Mouse (Mus musculus): ENCODE data around the gene Slc22a20. TPM values are rescaled to one million over a fixed set of nuclear protein-coding genes. Genes with fewer than 3 reads are reported as not detected.
A peak's percentile ranks its signal among the peaks of the same experiment; 100 is the strongest.

Slc22a20 gene
- total RNA-seq, 2 experiments from 2014 or later = not detected

DNA sequence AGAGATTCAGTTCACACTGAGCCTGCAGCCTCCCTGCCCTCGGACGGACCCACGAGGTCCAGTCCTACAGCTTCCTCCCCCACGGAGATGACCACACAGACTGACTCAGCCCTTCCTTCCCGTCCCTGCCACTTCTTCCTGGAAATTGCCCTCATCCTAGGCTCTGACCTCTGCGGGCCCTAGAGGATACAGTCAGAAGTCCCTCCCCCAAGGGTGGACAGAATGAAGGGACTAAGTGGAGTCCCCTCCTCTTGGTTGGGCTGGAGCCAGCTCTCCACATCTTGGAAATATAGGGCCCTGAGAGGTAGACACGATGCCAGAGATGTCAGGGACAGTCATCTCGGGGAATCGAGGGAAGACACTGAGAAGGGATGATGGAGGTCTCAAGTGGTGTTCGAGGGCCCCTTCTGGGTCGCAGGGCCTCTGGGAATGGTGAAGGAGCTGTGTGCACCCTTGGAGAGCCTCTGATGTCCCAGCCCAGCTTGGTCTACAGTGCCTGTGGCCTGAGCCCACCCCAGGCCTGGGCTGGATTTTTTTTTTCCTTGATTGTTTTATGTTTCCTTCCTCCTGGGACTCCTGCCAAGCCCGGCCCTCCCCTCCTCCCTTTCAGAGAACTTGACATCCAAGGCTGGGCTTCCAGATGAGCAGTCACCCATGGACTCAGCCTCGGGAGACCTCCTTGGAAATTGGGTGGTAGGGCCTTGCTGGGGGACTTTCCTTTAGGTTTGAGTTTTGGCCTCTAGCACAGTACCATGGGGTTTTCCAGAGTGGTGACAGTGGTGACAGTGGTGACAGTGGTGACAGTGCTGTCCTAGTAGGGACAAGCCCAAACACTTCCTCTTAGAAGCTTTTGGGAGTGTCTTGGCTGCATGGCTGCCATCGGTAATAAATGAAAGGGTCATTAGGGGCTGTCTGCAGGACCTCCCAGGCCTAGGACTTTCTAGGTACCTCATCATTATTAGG is 56.0 kb downstream of the Slc22a20 start:
- ATAC-seq (replicated peaks; ENCODE audit: low FRiP score, poor library complexity, severe bottlenecking) = no peak

DNA sequence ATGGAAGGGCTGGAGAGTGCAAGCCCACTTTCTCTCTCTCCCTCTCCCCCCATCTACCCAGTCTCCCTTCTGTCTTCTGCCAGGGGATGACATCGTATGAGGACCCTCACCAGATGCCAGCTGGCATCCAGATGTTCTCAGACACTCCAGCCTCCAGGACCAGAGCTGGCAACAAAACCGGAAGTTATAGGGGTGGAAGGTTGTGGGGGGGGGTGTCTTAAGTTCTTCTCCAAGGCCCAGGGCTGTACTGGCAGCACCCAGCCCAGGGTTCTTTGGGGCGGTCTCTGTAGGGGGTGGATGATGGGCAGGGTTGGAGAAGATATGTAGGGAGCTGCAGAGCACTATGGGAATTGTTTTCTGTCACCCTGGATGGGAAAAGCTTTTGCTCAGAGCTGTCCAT is 57.4 kb downstream of the Slc22a20 start:
- ATAC-seq (replicated peaks; ENCODE audit: low FRiP score, poor library complexity, severe bottlenecking) = no peak

DNA sequence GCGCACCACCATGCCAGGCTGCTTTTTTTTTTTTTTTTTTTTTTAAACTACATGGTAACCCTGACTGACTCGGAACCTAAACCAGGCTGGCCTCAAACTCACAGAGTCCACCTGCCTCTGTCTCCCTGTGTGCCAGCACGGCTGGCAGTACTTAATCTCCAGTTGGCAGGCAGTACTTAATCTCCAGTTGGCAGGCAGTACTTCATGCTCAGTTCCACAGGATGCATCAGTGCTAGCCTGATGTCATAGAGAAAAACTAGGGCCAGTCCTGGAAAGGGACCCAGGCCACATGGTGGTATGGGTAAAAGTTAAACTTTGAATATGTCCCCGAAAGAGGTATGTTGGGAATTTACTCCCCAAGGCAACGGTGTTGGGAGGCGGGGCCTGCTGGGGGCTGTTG is 57.8 kb downstream of the Slc22a20 start:
- peak; percentile 58 for ATAC-seq (replicated peaks; ENCODE audit: low FRiP score, poor library complexity, severe bottlenecking)

DNA sequence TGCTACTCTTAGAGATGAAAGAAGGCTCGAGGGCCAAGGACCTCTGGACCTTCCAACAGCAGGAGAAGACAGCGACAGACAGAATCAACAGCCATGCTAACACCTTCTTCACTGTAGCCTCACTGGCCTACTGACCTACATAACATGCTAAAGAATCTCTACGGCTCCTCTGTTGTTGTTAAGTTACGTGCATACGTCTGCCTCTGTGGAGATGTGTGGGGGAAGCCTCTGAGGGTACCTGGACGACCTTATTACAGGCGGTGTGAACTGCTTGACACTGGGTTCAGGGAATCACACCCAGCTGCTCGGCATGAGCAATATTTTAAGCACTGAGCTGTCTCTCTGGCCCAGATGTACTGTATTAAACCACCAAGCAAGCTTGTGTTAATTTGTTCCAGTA is 58.4 kb downstream of the Slc22a20 start:
- ATAC-seq (replicated peaks; ENCODE audit: low FRiP score, poor library complexity, severe bottlenecking) = no peak

DNA sequence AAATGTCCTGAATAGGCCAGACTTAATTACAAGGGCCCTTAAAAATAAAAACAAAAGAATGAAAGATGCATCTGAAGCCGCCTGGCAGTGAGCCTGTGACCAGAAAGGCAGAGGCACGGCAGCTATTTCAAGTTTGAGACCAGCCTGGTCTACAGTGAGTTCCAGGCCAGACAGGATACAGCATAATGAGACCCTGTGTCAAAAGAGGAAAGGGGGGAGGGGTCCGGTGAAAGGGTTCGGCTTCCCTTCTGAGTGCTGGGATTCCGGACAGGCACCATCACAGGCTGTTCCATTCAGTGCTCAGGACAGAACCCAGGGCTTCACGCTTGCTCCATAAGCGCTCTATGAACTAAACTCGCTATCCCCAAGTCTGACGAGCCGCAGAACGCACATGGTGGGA is 58.9 kb downstream of the Slc22a20 start:
- no peak for ATAC-seq (replicated peaks; ENCODE audit: low FRiP score, poor library complexity, severe bottlenecking)

DNA sequence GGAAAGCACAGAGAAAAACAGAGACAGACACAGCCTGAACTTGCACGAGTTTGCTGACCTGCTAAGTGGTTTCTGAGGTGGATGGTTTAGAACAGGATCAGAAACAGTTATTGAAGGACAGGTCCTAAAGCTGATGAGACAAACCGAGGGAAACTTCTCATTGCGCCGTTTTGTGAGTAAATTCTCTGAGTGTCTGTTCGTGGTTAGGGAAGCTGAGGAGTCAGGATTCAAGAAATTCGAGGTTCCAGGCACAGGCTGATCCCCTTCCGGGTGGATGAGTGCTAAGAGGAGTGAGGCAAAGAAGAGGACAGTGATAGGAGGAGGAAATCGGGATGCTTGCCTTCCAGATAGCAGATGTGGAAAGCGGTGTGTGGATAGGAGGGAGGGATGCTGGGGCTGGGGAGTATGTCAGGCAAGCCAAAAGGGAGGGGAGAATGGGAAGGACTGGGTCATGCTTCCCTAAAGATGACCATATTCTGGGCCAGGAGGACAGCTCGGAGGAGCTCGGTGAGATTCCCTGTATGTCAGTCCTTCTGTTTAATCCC is 60.6 kb downstream of the Slc22a20 start:
- ATAC-seq (replicated peaks; ENCODE audit: low FRiP score, poor library complexity, severe bottlenecking) = no peak

DNA sequence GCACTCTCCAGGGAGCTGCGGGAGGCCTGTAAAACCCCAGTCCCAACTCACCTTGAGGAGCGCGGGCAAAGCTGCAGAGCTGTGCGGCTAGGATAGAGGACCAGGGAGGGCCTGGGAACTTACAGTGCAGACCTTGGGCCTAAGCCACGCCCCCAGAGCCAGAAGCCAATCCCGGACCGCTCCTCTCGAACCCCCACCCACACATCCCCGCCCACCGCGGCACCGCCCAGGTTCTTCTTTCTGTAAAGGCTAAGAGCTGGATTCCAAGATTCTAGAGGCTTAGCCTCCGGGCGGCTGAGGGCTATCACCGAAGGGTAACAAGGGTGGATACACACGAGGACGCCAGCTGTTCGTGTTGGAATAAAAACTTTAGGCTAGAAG is 61.2 kb downstream of the Slc22a20 start, which contains the start of gene Cdc42ep2:
TSS of gene Cdc42ep2 (minus strand) at position 104 of the 381 bp plus-strand sequence.
- ATAC-seq (replicated peaks; ENCODE audit: low FRiP score, poor library complexity, severe bottlenecking) = peak; percentile 86

DNA sequence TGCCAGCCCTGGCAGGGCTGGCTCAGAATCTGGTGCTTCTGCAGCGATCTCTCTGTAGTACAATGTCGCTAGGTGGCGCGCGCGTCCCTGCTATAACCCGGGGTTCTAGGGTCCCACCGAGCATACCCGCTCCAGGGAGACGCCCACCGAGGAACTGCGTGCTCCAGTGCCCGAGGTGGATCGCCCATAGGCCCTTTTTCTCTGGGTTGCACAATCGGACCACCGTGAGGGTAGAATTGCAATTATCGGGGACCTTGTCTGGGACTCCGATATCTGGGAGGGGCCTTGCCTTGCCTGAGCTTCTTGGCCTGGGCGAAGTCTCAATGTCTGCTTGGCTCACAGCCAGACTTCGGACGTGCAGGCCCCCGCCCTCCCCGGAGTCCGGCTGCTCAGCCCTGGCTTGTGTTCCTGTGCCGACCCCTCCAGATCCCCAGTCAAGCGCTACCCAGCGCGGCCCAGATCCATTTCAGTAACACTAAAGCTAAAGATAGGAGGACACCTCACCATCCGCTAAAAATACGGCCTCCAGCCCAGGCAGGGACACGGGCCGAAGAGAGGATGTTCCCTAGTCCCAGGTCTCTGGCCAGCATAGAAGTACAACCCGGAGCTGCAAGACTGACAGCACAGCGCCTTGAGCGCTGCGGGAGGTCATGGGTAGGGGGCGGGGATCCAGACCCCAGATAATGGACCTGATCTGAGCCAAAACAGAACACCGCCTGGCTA is 61.8 kb downstream of the Slc22a20 start:
- ATAC-seq (replicated peaks; ENCODE audit: low FRiP score, poor library complexity, severe bottlenecking) = peak; percentile 62

DNA sequence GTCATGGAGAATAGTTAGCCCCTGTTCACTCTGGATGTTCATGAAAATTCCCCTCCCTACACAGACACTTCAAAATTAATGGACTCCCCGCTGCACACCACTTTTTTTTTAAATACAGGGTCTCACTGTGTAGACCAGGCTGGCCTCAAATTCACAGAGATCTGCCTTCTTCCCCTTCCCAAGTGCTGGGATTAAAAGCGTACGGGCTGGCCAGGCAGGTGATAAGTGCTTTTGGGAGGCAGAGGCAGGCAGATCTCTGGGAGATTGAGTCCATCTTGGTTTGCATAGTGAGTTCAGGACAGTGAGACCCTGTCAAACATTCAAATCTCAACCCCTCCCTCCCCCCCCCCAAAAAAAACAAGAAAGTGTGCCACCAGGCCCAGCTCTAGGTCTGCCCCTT is 63.0 kb downstream of the Slc22a20 start:
- ATAC-seq (replicated peaks; ENCODE audit: low FRiP score, poor library complexity, severe bottlenecking) = no peak

DNA sequence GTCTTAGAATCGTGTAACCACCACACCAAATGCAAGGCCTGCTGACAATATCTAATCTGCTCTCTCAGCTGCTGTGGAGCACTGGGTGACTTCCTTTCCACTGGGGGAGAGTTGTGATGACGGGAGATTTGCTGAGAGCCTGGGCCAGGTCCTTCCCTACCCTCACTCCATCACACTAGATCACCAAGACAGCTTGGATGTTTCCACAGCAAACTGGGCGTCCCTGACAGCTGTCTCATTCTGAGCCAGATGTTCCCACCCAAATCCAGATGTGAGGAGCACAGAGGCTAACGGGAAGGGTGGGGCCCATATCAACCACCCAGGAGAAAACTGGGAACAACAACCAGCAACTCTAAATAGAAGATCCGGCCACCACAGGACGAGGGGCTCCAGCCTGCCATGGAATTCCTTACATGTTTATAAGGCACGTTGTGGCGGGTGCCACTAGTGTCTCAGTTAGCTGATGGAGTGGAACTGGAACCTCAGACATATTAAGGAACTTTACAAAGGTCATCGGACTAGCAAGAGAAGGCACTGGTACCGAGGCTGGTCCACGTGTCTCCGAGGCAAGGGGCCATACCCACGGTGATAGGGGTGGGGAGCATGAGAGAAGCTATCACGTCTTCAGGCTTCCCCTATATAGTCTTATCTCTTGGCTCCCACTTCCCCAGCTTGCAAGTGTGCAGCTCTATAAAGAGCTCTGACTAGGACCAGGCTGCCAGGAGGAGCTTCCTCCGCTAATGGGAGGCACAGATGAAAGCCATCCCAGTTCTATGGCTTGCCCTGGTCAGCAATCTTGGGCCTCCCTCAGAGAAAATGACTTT is 63.6 kb downstream of the Slc22a20 start:
- peak; percentile 50 for ATAC-seq (replicated peaks; ENCODE audit: low FRiP score, poor library complexity, severe bottlenecking)

DNA sequence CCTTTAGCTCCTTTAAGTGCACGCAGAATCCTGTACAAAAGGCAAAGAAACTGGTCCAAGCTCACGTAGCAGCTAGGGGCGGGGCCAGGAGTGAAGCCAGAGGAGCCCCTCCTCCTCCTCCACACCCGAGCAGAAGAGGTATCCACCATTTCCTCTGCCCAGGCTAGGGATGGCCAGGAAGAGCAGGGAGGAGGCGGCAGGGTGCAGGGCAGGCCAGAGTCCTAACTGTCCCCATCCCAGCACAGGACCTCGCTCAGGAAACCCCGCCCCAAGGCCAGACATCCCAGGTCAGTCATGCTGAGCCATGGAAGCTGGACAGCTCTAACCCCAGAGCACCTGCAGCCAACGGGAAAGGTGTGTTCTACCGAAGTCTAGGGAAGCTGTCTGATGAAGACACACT is 64.2 kb downstream of the Slc22a20 start:
- peak; percentile 25; the same call in 1 of the 2 replicates for ATAC-seq (replicated peaks; ENCODE audit: low FRiP score, poor library complexity, severe bottlenecking)

Other genes with a start within 250 kb of the Slc22a20 start
- gene Ltbp3, start 245.2 kb downstream of the Slc22a20 start, total RNA-seq (2015; ENCODE audit: low replicate concordance) = 2.5 and 10.1 TPM in 2 replicates
- gene Ltbp3, start 245.2 kb downstream of the Slc22a20 start, total RNA-seq (2017; ENCODE audit: low replicate concordance) = 1.6 TPM in 1 of 2 replicates, not detected in the other
- 18.4 and 24.1 TPM in 2 replicates for gene Scyl1, start 214.7 kb downstream of the Slc22a20 start, total RNA-seq (2015; ENCODE audit: low replicate concordance)
- gene Scyl1, start 214.7 kb downstream of the Slc22a20 start, total RNA-seq (2017; ENCODE audit: low replicate concordance) = 17.2 and 17.3 TPM in 2 replicates
- gene Frmd8, start 110.9 kb downstream of the Slc22a20 start, total RNA-seq (2015; ENCODE audit: low replicate concordance) = 3.6 and 9.2 TPM in 2 replicates
- gene Frmd8, start 110.9 kb downstream of the Slc22a20 start, total RNA-seq (2017; ENCODE audit: low replicate concordance) = 4.2 and 6.0 TPM in 2 replicates
- 2.9 and 8.8 TPM in 2 replicates for gene Slc25a45, start 108.3 kb downstream of the Slc22a20 start, total RNA-seq (2015; ENCODE audit: low replicate concordance)
- 7.2 and 7.8 TPM in 2 replicates for gene Slc25a45, start 108.3 kb downstream of the Slc22a20 start, total RNA-seq (2017; ENCODE audit: low replicate concordance)
- gene Tigd3, start 92.0 kb downstream of the Slc22a20 start, total RNA-seq (2015; ENCODE audit: low replicate concordance) = 3.8 and 4.7 TPM in 2 replicates
- gene Tigd3, start 92.0 kb downstream of the Slc22a20 start, total RNA-seq (2017; ENCODE audit: low replicate concordance) = 8.2 and 9.4 TPM in 2 replicates
- gene Dpf2, start 73.1 kb downstream of the Slc22a20 start, total RNA-seq (2015; ENCODE audit: low replicate concordance) = 25.9 and 71.7 TPM in 2 replicates
- gene Dpf2, start 73.1 kb downstream of the Slc22a20 start, total RNA-seq (2017; ENCODE audit: low replicate concordance) = 43.9 and 168 TPM in 2 replicates
- gene Cdc42ep2, start 61.3 kb downstream of the Slc22a20 start, total RNA-seq (2015; ENCODE audit: low replicate concordance) = 0.72 TPM in 1 of 2 replicates, not detected in the other
- gene Cdc42ep2, start 61.3 kb downstream of the Slc22a20 start, total RNA-seq (2017; ENCODE audit: low replicate concordance) = not detected in 2 replicates
- gene Pola2, start 21.9 kb downstream of the Slc22a20 start, total RNA-seq (2015; ENCODE audit: low replicate concordance) = 64.9 and 72.5 TPM in 2 replicates
- gene Pola2, start 21.9 kb downstream of the Slc22a20 start, total RNA-seq (2017; ENCODE audit: low replicate concordance) = 55.1 and 71.9 TPM in 2 replicates
- 38.1 and 49.7 TPM in 2 replicates for gene Capn1, start 29.8 kb upstream of the Slc22a20 start, total RNA-seq (2015; ENCODE audit: low replicate concordance)
- gene Capn1, start 29.8 kb upstream of the Slc22a20 start, total RNA-seq (2017; ENCODE audit: low replicate concordance) = 63.8 and 64.3 TPM in 2 replicates
- 29.3 and 45.8 TPM in 2 replicates for gene Syvn1, start 60.4 kb upstream of the Slc22a20 start, total RNA-seq (2015; ENCODE audit: low replicate concordance)
- gene Syvn1, start 60.4 kb upstream of the Slc22a20 start, total RNA-seq (2017; ENCODE audit: low replicate concordance) = 16.8 and 20.8 TPM in 2 replicates
- gene Mrpl49, start 71.6 kb upstream of the Slc22a20 start, total RNA-seq (2015; ENCODE audit: low replicate concordance) = 27.2 and 31.4 TPM in 2 replicates
- 13.0 and 40.8 TPM in 2 replicates for gene Mrpl49, start 71.6 kb upstream of the Slc22a20 start, total RNA-seq (2017; ENCODE audit: low replicate concordance)
- 666 and 864 TPM in 2 replicates for gene Fau, start 71.7 kb upstream of the Slc22a20 start, total RNA-seq (2015; ENCODE audit: low replicate concordance)
- 450 and 703 TPM in 2 replicates for gene Fau, start 71.7 kb upstream of the Slc22a20 start, total RNA-seq (2017; ENCODE audit: low replicate concordance)
- gene Znhit2, start 75.0 kb upstream of the Slc22a20 start, total RNA-seq (2015; ENCODE audit: low replicate concordance) = 5.9 and 7.2 TPM in 2 replicates
- 3.0 and 5.7 TPM in 2 replicates for gene Znhit2, start 75.0 kb upstream of the Slc22a20 start, total RNA-seq (2017; ENCODE audit: low replicate concordance)
- gene Tm7sf2, start 82.2 kb upstream of the Slc22a20 start, total RNA-seq (2015; ENCODE audit: low replicate concordance) = 14.1 TPM in 1 of 2 replicates, not detected in the other
- 1.9 TPM in 1 of 2 replicates, not detected in the other for gene Tm7sf2, start 82.2 kb upstream of the Slc22a20 start, total RNA-seq (2017; ENCODE audit: low replicate concordance)
- gene Vps51, start 91.1 kb upstream of the Slc22a20 start, total RNA-seq (2015; ENCODE audit: low replicate concordance) = 17.3 and 30.2 TPM in 2 replicates
- 10.5 and 10.9 TPM in 2 replicates for gene Vps51, start 91.1 kb upstream of the Slc22a20 start, total RNA-seq (2017; ENCODE audit: low replicate concordance)
- not detected in 2 replicates for gene Tmem262, start 93.9 kb upstream of the Slc22a20 start, total RNA-seq (2015; ENCODE audit: low replicate concordance)
- not detected in 2 replicates for gene Tmem262, start 93.9 kb upstream of the Slc22a20 start, total RNA-seq (2017; ENCODE audit: low replicate concordance)
- not detected in 2 replicates for gene Gm28374, start 96.1 kb upstream of the Slc22a20 start, total RNA-seq (2015; ENCODE audit: low replicate concordance)
- gene Gm28374, start 96.1 kb upstream of the Slc22a20 start, total RNA-seq (2017; ENCODE audit: low replicate concordance) = not detected in 2 replicates
- 6.3 and 6.5 TPM in 2 replicates for gene Zfpl1, start 98.8 kb upstream of the Slc22a20 start, total RNA-seq (2015; ENCODE audit: low replicate concordance)
- 20.0 and 23.5 TPM in 2 replicates for gene Zfpl1, start 98.8 kb upstream of the Slc22a20 start, total RNA-seq (2017; ENCODE audit: low replicate concordance)
- 70.3 and 72.1 TPM in 2 replicates for gene Cdca5, start 98.8 kb upstream of the Slc22a20 start, total RNA-seq (2015; ENCODE audit: low replicate concordance)
- gene Cdca5, start 98.8 kb upstream of the Slc22a20 start, total RNA-seq (2017; ENCODE audit: low replicate concordance) = 56.7 and 64.8 TPM in 2 replicates
- gene AC131692.1, start 108.3 kb upstream of the Slc22a20 start, total RNA-seq (2015; ENCODE audit: low replicate concordance) = 21.4 TPM in 1 of 2 replicates, not detected in the other
- 12.1 and 29.4 TPM in 2 replicates for gene AC131692.1, start 108.3 kb upstream of the Slc22a20 start, total RNA-seq (2017; ENCODE audit: low replicate concordance)
- 14.7 and 15.9 TPM in 2 replicates for gene Naaladl1, start 119.6 kb upstream of the Slc22a20 start, total RNA-seq (2015; ENCODE audit: low replicate concordance)
- gene Naaladl1, start 119.6 kb upstream of the Slc22a20 start, total RNA-seq (2017; ENCODE audit: low replicate concordance) = 6.4 and 9.8 TPM in 2 replicates
- gene Sac3d1, start 132.5 kb upstream of the Slc22a20 start, total RNA-seq (2015; ENCODE audit: low replicate concordance) = 2.5 and 5.9 TPM in 2 replicates
- 4.4 and 4.6 TPM in 2 replicates for gene Sac3d1, start 132.5 kb upstream of the Slc22a20 start, total RNA-seq (2017; ENCODE audit: low replicate concordance)
- gene Snx15, start 142.2 kb upstream of the Slc22a20 start, total RNA-seq (2015; ENCODE audit: low replicate concordance) = 52.8 and 61.6 TPM in 2 replicates
- 23.8 and 39.4 TPM in 2 replicates for gene Snx15, start 142.2 kb upstream of the Slc22a20 start, total RNA-seq (2017; ENCODE audit: low replicate concordance)
- gene Batf2, start 154.8 kb upstream of the Slc22a20 start, total RNA-seq (2015; ENCODE audit: low replicate concordance) = 2.5 and 7.1 TPM in 2 replicates
- 1.7 TPM in 1 of 2 replicates, not detected in the other for gene Batf2, start 154.8 kb upstream of the Slc22a20 start, total RNA-seq (2017; ENCODE audit: low replicate concordance)
- 17.2 and 19.8 TPM in 2 replicates for gene Arl2, start 155.4 kb upstream of the Slc22a20 start, total RNA-seq (2015; ENCODE audit: low replicate concordance)
- 9.4 and 17.3 TPM in 2 replicates for gene Arl2, start 155.4 kb upstream of the Slc22a20 start, total RNA-seq (2017; ENCODE audit: low replicate concordance)
- gene Majin, start 198.2 kb upstream of the Slc22a20 start, total RNA-seq (2015; ENCODE audit: low replicate concordance) = not detected in 2 replicates
- gene Majin, start 198.2 kb upstream of the Slc22a20 start, total RNA-seq (2017; ENCODE audit: low replicate concordance) = not detected in 2 replicates
- gene Gpha2, start 240.2 kb upstream of the Slc22a20 start, total RNA-seq (2015; ENCODE audit: low replicate concordance) = not detected in 2 replicates
- not detected in 2 replicates for gene Gpha2, start 240.2 kb upstream of the Slc22a20 start, total RNA-seq (2017; ENCODE audit: low replicate concordance)
- gene Ppp2r5b, start 249.7 kb upstream of the Slc22a20 start, total RNA-seq (2015; ENCODE audit: low replicate concordance) = 52.6 and 79.6 TPM in 2 replicates
- 117 and 224 TPM in 2 replicates for gene Ppp2r5b, start 249.7 kb upstream of the Slc22a20 start, total RNA-seq (2017; ENCODE audit: low replicate concordance)

Data from erythroid progenitor cell, adult 5-6 weeks (primary cell).